Mouse (Mus musculus) A20 (cell line): Measurements from ENCODE around the gene Osbpl8.
A peak's percentile ranks its signal among the peaks of the same experiment; 100 is the strongest.
"Not testable (repeated sequence)": the region's sequence is repeated elsewhere in the genome, so short reads cannot be mapped to it uniquely, and the experiment has no call there.

Source experiments
- DNase-seq: peaks from one replicate; pipeline ENCODE4 v3.0.0-alpha.2; 2011; ENCODE audit warnings: low read depth, low spot score

Osbpl8 gene

GRCm38 (mm10) chr10:111164304-111165218, at the start of gene Osbpl8:
Gene Osbpl8 (plus strand): TSS chr10:111164752.
- peak; percentile 99 for DNase-seq

GRCm38 (mm10) chr10:111117198-111117845, 47.2 kb upstream of the Osbpl8 start:
- DNase-seq: peak; percentile 54

GRCm38 (mm10) chr10:111118292-111118691, 46.3 kb upstream of the Osbpl8 start:
- DNase-seq: no peak

- DNase-seq: peak; percentile 69
These were observed 45.4 kb upstream of the Osbpl8 start for GRCm38 (mm10) chr10:111118991-111119650.

- no peak for DNase-seq
These were observed 44.8 kb upstream of the Osbpl8 start for GRCm38 (mm10) chr10:111119756-111120155.

- DNase-seq: no peak
These were observed 41.6 kb upstream of the Osbpl8 start for GRCm38 (mm10) chr10:111122864-111123398.

- peak; percentile 86 for DNase-seq
These were observed 40.4 kb upstream of the Osbpl8 start for GRCm38 (mm10) chr10:111124175-111124574.

- DNase-seq: no peak
These were observed 39.7 kb upstream of the Osbpl8 start for GRCm38 (mm10) chr10:111124767-111125315.

GRCm38 (mm10) chr10:111127388-111127787, 37.2 kb upstream of the Osbpl8 start:
- no peak for DNase-seq

- DNase-seq: peak; percentile 38
These were observed 36.1 kb upstream of the Osbpl8 start for GRCm38 (mm10) chr10:111128493-111128892.

- DNase-seq: no peak
These were observed 34.5 kb upstream of the Osbpl8 start for GRCm38 (mm10) chr10:111129867-111130620.

- peak; percentile 38 for DNase-seq
These were observed 33.7 kb upstream of the Osbpl8 start for GRCm38 (mm10) chr10:111130872-111131271.

GRCm38 (mm10) chr10:111133271-111133670, 31.3 kb upstream of the Osbpl8 start:
- no peak for DNase-seq

GRCm38 (mm10) chr10:111133936-111134335, 30.6 kb upstream of the Osbpl8 start:
- no peak for DNase-seq

GRCm38 (mm10) chr10:111134412-111134957, 30.1 kb upstream of the Osbpl8 start:
- no peak for DNase-seq

- DNase-seq: not testable (repeated sequence)
These were observed 28.2 kb upstream of the Osbpl8 start for GRCm38 (mm10) chr10:111136306-111136705.

GRCm38 (mm10) chr10:111137905-111138304, 26.6 kb upstream of the Osbpl8 start:
- no peak for DNase-seq

- no peak for DNase-seq
These were observed 25.4 kb upstream of the Osbpl8 start for GRCm38 (mm10) chr10:111139170-111139569.

GRCm38 (mm10) chr10:111139881-111140280, 24.7 kb upstream of the Osbpl8 start:
- no peak for DNase-seq

- no peak for DNase-seq
These were observed 20.1 kb upstream of the Osbpl8 start for GRCm38 (mm10) chr10:111144371-111144959.
